Mouse (Mus musculus) layer of hippocampus, adult 2 months (tissue): ENCODE results near the gene Kpna1. TPM values are rescaled to one million over a fixed set of nuclear protein-coding genes. Genes with fewer than 3 reads are reported as not detected.
"Not testable (repeated sequence)": the region's sequence is repeated elsewhere in the genome, so short reads cannot be mapped to it uniquely, and the experiment has no call there.

Experiments used
- DNase-seq, 2 experiments: peaks; one replicate each; pipeline ENCODE4 v3.0.0; 2022; ENCODE audit warnings: low spot score in 2 of 2
- H3K27ac ChIP-seq: fragments of 200-600 bp; 2 replicates; pipeline ENCODE4 v1.8.1; 2022
- H3K4me3 ChIP-seq: fragments of 200-600 bp; 2 replicates; pipeline ENCODE4 v1.8.1; 2022; ENCODE audit warnings: mild to moderate bottlenecking
- CTCF ChIP-seq: fragments of 200-600 bp; conservative IDR thresholded peaks from 2 replicates; pipeline ENCODE4 v1.8.1; 2022; ENCODE audit warnings: antibody characterized with exemption, mild to moderate bottlenecking, moderate library complexity
- total RNA-seq, 2 experiments: library from RNA; stranded (reverse); gene quantifications; 2 replicates each; pipeline ENCODE4 v1.2.3; 2021

Gene Kpna1
- total RNA-seq, 2 experiments from 2014 or later, result 139 to 141 TPM

DNA sequence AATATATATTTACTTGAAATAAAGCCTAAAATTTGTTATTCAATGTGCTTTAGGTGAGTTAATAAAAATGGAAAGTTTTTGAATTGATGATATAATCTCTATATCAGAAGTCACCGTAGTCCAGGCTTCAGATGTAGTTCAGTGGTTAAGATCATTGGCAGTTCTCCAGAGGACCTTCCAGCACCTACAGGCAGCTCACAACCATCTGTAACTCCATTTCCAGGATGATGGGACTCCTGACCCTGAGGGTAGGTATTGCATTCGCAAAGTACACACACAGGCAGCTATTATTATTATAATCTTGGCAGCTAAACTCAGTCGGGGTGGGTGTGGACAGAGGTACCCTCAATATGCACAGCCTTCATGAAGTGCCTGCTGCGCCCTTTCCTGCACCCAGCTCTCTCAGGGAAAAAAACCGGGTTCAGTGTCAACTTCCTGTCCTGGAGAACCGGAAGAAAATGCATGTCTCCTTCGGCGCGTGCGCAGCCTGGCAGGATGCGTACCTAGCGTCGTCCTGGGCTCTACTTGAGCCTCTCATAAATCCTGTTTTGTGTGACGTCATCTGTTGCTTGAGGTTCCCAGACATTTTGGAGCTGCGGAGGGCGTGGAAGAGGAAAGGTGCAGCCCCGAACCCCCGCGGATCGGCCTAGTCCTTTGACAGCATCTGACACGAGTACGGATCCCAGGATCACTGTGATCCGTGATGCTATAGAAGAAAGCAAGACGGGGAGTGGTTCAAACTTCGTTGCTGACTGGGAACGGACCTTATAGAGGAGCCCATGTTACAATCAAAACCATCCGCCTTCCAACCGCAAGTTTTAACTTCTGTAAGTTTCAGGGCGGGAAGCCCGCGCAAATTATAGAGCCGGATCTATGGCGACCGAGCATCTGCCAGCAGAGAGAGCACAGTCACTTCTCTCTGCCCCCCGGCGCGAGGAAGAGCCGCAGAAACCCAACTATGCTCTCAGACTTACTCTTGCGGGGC, 62.4 kb downstream of the Kpna1 start, which contains the start of gene Wdr5b:
Gene Wdr5b, plus strand, starts transcription at position 551 of the 985 bp plus-strand sequence.
- no peak for TF ChIP-seq CTCF
- DNase-seq, result peak; percentile 88 to 96
- Histone ChIP-seq H3K4me3 (peak within 1 kb of the TSS; percentile 87), H3K27ac (peak within 1 kb of the TSS; percentile 85)

DNA sequence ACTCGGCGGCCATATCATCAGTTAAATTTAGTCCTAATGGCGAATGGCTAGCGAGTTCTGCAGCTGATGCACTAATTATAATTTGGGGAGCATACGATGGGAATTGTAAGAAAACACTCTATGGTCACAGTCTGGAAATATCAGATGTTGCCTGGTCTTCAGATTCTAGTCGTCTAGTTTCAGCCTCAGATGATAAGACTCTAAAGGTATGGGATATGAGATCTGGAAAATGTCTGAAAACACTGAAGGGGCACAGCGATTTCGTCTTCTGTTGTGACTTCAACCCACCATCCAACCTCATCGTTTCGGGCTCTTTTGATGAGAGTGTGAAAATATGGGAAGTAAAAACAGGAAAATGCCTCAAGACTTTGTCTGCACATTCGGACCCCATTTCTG, 63.1 kb downstream of the Kpna1 start:
- TF ChIP-seq CTCF, result no peak
- H3K4me3 ChIP-seq, result peak overlapping the region; percentile 87
- no peak for DNase-seq
- peak overlapping the region; percentile 85 for H3K27ac ChIP-seq

DNA sequence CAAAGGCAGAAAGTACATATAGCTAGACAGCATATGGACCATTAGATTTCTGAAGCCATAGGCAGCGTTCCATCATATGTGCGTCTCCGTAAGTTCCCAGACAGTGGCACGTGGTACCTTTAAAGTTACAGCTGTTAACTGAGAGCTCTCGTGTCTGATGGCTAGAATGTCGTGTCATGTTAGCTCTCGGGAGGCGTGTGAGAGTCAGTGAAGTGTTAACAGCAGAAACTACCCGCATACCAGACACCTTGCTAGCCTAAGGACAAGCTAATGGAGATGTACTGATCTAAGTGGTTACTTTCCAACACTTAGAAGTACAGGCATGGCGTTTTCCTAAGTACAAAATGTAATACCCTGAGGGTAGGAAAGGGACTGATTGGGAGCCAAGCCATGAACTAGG, 64.5 kb downstream of the Kpna1 start:
- Histone ChIP-seq H3K4me3 (no peak overlapping the region), H3K27ac (no peak overlapping the region)
- no peak for DNase-seq
- no peak for TF ChIP-seq CTCF

DNA sequence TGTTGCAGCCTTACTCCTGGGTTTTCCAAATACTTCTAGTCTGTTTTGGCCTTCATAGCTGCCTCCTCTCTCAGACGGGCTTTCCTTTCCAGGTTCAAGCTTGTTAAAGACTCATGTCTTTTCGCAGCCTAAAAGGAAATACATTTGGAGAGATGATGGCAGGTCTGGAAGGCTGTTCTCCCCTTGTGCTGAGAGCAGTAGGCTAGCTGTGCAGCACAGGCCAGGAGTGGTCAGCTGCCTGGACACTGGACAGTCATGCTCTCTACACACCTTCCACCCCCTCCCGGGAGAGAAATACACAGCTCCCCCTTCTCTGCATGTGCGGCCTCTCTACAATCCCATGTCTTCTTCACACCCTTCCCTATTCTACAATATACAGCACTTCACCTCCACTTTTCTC, 65.4 kb downstream of the Kpna1 start:
- H3K27ac ChIP-seq, result no peak overlapping the region
- H3K4me3 ChIP-seq, result no peak overlapping the region
- no peak for TF ChIP-seq CTCF
- DNase-seq, result no peak

DNA sequence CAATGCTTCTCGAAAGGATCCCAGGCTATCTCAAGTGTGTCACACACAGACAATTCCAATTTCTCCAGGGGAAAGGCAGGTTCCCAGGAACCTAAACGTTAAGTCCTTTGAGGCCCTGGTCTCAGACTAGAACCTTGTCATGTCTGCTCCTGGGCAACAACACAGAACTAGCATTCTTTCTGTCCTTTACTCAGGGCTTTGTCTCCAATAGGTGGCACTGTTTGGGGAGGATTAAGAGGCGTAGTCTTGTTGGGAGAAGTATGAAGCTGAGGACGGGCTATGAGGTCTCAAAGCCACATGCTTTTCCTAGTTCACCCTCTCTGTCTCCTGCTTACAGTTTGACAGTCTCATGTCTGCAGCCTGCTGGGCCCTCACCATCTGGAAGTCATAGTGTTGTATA, 69.0 kb downstream of the Kpna1 start:
- no peak overlapping the region for H3K27ac ChIP-seq
- no peak overlapping the region for H3K4me3 ChIP-seq
- peak; percentile 46 for TF ChIP-seq CTCF
- no peak for DNase-seq

DNA sequence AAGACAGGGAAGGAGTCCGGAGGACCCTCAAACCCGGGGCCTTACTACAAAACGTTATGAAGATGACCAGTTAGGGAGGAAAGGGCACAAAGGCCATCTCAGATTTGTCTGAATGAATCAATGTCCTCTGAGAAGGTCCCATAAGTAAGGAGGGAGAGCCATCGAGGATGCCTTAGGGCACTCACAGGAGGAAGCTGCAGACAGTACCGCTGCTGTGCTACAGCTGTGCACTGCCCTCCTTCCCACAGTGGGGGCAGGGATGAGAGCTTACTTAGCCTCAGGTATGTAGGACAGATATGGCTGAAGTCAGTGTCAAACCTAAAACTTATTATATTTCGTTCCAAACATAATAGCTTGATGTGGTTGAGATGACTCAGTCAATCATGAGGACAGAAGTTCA, 72.9 kb downstream of the Kpna1 start:
- no peak overlapping the region for H3K27ac ChIP-seq
- TF ChIP-seq CTCF, result no peak
- DNase-seq, result no peak

DNA sequence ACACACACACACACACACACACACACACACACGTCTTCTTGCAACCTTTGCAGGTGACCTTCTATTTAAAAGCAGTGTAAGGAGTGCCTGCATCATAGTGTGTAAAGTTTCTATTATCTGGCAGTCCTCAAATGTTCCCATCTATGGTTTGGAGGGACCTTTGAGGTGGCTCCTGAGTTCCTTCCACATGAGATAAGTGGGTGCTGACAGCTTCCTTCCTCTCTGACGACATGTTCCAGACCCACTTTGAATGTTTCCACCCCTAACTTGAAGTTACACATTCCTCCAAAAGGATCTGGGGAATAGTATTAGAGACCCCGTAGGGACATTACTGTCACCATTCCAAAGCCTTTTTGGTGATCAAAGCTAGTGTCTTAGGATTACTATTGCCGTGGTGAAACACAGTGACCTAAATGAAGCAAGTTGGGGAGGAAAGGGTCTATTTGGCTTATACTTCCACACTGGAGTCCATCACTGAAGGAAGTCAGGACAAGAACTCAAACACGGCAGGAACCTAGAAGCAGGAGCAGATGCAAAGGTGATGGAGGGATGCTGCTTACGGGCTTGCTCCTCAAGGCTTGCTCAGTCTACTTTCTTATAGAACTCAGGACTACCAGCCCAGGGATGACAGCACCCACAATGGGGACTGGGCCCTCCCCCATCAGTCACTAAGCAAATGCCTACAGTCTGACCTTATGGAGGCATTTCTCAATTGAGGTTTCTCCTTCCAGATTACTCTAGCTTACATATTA, 75.2 kb downstream of the Kpna1 start:
- Histone ChIP-seq H3K27ac (no peak overlapping the region), H3K4me3 (no peak overlapping the region)
- TF ChIP-seq CTCF, result no peak
- DNase-seq, result no peak

More for the DNA sequence above, 72.9 kb downstream of the Kpna1 start:
- no peak overlapping the region for H3K4me3 ChIP-seq

DNA sequence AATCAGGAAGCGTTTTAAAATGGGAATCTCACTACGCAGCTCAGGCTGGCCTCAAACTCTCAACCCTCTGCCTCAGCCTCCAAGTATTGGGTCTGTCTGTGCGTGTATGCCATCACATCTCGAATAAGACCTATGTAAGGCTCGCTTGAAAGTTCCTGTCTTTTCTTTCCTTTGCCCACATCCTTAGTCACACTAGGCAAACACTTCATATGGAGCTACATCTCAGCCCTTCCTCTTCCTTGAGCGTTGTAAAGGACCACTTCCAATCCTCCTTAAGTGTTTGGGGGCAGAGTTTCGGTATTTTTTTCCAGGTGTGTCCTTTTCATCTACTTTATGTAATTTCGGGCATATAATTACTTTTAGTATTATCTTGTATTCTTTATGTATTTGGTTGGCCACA, 76.4 kb downstream of the Kpna1 start:
- Histone ChIP-seq H3K27ac (no peak overlapping the region), H3K4me3 (no peak overlapping the region)
- TF ChIP-seq CTCF, result no peak
- DNase-seq, result no peak

DNA sequence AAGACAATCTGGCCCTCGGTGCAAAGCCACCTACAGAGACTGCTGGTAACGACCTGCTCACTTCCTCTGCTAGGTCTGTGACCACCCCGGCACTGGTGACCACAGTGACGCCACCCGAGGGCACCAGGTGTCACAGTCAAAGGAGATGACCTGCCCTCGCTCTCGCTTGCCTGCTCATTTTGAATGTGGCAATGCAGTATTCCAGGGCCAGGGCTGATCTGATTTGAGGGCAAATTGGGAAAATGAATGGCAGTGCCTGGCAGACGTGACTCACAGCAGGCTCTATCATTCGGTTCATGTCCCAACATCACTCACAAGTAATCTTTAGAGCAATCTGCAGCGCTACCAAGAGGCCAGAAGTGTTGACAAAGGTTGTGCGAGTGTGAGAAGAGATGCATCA, 77.9 kb downstream of the Kpna1 start:
- no peak for TF ChIP-seq CTCF
- no peak for DNase-seq
- Histone ChIP-seq H3K27ac (no peak overlapping the region), H3K4me3 (no peak overlapping the region)

DNA sequence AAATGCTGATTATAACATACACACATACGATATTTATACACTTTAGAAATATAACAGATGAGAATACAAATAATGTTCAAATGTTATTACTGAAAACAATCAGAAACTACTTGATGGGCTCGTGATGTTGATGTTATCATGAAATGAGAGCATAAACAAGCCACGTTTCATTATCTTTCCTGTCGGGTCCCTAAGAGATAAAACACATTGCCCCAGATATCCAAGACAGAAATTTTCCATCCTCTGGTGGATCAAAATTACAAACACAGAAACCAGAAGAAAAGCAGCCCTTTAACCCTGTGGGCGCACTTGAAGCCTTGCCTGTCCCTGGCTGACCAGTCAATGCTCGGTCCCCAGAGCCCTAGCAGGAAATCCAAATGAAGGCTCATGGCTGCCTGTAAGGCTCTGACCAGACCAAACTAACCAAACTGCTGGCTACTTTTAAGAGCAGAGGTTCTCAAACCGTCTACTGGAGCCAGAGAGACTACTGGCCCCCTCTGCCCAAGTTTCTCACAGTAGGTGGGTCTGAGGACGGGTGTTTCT, 79.5 kb downstream of the Kpna1 start:
- H3K4me3 ChIP-seq, result no peak overlapping the region
- DNase-seq, result no peak
- H3K27ac ChIP-seq, result no peak overlapping the region
- no peak for TF ChIP-seq CTCF

DNA sequence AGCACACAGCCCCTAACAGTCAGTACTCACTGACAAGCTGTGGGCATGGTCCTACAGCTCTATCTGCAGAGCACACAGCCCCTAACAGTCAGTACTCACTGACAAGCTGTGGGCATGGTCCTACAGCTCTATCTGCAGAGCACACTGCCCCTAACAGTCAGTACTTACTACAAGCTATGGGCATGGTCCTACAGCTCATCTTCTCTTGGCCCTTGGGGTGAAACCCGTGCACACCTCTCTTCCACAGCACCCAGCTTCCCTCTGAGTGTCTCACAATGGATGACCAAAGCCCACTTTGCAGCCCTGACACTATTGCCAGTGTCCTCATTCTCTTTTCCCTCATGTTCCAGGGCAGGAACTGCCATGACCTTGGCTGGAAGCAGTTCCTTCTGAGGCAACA, 84.0 kb downstream of the Kpna1 start:
- H3K4me3 ChIP-seq, DNase-seq: not testable (repeated sequence)
- peak overlapping the region; percentile 70; the same call in 1 of the 2 replicates for H3K27ac ChIP-seq

DNA sequence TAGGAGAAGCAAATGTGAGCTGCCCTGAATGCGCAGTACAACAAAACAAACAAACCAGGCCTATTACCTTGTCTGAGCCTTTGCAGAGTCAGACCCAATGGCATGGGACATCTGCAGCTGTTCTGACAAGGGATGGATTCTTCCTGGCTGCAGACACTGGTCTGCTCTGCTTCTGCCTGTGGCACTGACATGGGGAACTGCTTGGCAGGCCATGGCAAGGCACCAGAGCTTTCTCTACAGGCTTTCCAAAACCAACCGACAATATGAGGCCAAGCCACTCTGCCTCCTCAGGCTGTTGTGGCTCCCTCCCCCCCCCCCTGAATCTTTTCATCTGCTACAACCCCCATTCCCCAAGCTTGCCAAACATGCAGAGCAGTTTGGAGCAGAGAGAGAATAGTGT, 84.8 kb downstream of the Kpna1 start:
- no peak overlapping the region for H3K4me3 ChIP-seq
- no peak for DNase-seq
- TF ChIP-seq CTCF, result no peak
- peak overlapping the region; percentile 70 for H3K27ac ChIP-seq

DNA sequence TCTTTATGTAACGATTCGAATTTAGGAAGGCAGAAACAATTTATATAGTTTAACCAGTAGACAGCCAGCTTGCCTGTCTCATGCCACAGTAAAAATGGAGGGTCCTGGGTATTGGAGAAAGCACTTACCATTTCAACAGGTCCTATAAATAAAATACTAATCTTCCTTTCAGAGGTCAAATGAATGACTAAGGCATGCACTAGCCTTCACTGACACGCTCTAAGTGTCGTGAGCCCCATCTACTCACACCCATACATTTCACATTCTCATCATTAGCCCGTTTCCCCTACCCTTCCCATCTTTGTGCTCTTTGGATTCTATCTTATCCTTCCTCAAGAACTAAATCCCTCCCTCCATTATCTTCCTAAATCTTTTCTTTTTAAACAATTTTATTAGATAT, 86.4 kb downstream of the Kpna1 start:
- Histone ChIP-seq H3K27ac (no peak overlapping the region), H3K4me3 (no peak overlapping the region)
- no peak for TF ChIP-seq CTCF
- no peak for DNase-seq
